ENCODE assay signal across 10 mouse cellular contexts in the genomic region with DNA sequence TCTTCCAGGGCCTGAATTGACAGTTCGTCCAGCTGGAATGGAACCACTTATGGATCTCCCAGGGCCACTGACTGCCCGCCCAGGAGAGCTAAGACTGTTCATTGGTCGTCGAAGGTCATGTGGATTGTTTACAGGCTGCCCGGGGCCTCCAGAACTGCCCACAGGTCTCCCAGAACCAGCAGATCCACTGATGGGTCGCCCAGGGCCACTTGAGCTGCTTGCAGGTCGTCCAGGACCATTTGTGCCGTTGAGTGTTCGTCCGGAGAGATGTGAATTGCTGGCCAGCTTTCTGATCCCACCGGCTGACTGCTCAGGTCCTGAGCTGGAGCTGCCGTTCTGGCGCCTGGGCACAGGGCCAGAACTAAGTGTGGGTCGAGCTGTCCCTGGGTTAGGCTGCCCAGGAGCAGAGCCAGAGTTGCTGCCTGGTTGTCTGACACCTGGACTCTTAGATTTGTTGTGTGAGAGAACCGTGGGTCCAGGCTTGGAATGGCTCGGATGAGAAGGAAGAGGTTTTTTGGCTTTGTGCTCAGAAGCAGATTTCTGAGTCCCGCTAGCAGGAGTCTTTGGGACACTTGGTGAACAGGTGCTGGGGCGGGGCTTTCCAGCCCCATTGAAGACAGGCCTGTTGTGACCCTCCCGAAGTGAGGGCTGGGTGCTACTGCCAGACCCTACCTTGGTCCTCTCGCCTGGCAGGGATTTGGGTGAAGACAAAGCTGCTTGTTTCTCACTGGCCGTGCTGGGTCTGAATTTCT. TPM values are rescaled to one million over a fixed set of nuclear protein-coding genes. Genes with fewer than 3 reads are reported as not detected.
DNase-seq lines count a peak whose midpoint lies in the region; ATAC-seq lines count a peak whose summit lies in the region.
"Had no signal": no experiment of that assay in that cellular context is flagged by ENCODE, and none has a peak within 500 bp of the region (broad histone marks: within the 10 kb centered on the region; RNA-seq: fewer than 3 reads in every experiment).

No protein-coding gene starts in this region.

- H3K27ac ChIP-seq in forebrain, embryonic 16.5 days (ENCODE audit: low read length): peak overlapping the region; percentile 34; the same call in 1 of the 2 replicates
- no peak overlapping the region for H3K27ac ChIP-seq in forebrain, embryonic 12.5 days
- H3K27ac ChIP-seq in liver, embryonic 11.5 days (ENCODE audit: low read depth, low read length): peak overlapping the region; percentile 84
- H3K27ac ChIP-seq: midbrain, embryonic 12.5 days had no signal

- H3K27me3 ChIP-seq in forebrain, embryonic 16.5 days (replicated peaks; ENCODE audit: control insufficient read depth, insufficient read depth, low read length): no peaks in the 10 kb centered on the region
- no peaks in the 10 kb centered on the region for H3K27me3 ChIP-seq in forebrain, embryonic 12.5 days
- no peaks in the 10 kb centered on the region for H3K27me3 ChIP-seq in liver, embryonic 11.5 days (replicated peaks; ENCODE audit: control insufficient read depth, insufficient read depth, low read length)
- H3K27me3 ChIP-seq: midbrain, embryonic 12.5 days had no signal

- H3K9me3 ChIP-seq in forebrain, embryonic 16.5 days (ENCODE audit: control insufficient read depth, low read length): no peaks in the 10 kb centered on the region
- no peaks in the 10 kb centered on the region for H3K9me3 ChIP-seq in forebrain, embryonic 12.5 days
- no peaks in the 10 kb centered on the region for H3K9me3 ChIP-seq in liver, embryonic 11.5 days (ENCODE audit: control insufficient read depth, low read length)
- H3K9me3 ChIP-seq: midbrain, embryonic 12.5 days had no signal

- no peak for ATAC-seq in forebrain, embryonic 16.5 days
- ATAC-seq in forebrain, embryonic 12.5 days (ENCODE audit: low FRiP score): no peak
- ATAC-seq in liver, embryonic 11.5 days (replicated peaks; ENCODE audit: low FRiP score): no peak

- 69% methylated on average over 21 of the region's 21 CpGs for WGBS in forebrain, embryonic 16.5 days
- 90% methylated on average over 21 of the region's 21 CpGs for WGBS in forebrain, embryonic 12.5 days
- 85% methylated on average over 21 of the region's 21 CpGs for whole genome bisulfite sequencing in liver, embryonic 11.5 days

- peak; percentile 82 for DNase-seq in brain, adult 2 months (ENCODE audit: low read depth, low spot score)
- peak; percentile 24 for DNase-seq in heart, adult 8-10 months (ENCODE audit: low spot score)
- DNase-seq in liver, embryonic 11.5 days (ENCODE audit: low spot score): no peak
- no peak for DNase-seq in retina, postnatal 1 day
- DNase-seq in right cerebral cortex, adult 18-20 months: no peak
- no peak for DNase-seq in lung, postnatal 36 days
- DNase-seq: layer of hippocampus, postnatal 36 days had no signal

- no peak overlapping the region for H3K4me2 ChIP-seq in forebrain, embryonic 16.5 days (ENCODE audit: low read length)
- no peak overlapping the region for H3K4me2 ChIP-seq in forebrain, embryonic 12.5 days
- peak overlapping the region; percentile 34 for H3K4me2 ChIP-seq in liver, embryonic 11.5 days
- H3K4me2 ChIP-seq: midbrain, embryonic 12.5 days had no signal

- H3K4me3 ChIP-seq in forebrain, embryonic 16.5 days (replicated peaks; ENCODE audit: low read length): no peak overlapping the region
- no peak overlapping the region for H3K4me3 ChIP-seq in forebrain, embryonic 12.5 days (replicated peaks)
- H3K4me3 ChIP-seq in liver, embryonic 11.5 days (ENCODE audit: low read depth, low read length): no peak overlapping the region
- H3K4me3 ChIP-seq: midbrain, embryonic 12.5 days had no signal

- H3K36me3 ChIP-seq in forebrain, embryonic 16.5 days (ENCODE audit: control insufficient read depth, insufficient read depth): peaks cover 18% of the 10 kb centered on the region
- peaks cover 64% of the 10 kb centered on the region for H3K36me3 ChIP-seq in forebrain, embryonic 12.5 days (replicated peaks)
- H3K36me3 ChIP-seq in liver, embryonic 11.5 days (ENCODE audit: control insufficient read depth, insufficient read depth, low read length): peaks cover 34% of the 10 kb centered on the region

- H3K9ac ChIP-seq in forebrain, embryonic 16.5 days (replicated peaks; ENCODE audit: low read depth, low read length): no peak overlapping the region
- H3K9ac ChIP-seq in forebrain, embryonic 12.5 days: no peak overlapping the region
- no peak overlapping the region for H3K9ac ChIP-seq in liver, embryonic 11.5 days (ENCODE audit: low read depth, low read length)
- H3K9ac ChIP-seq: midbrain, embryonic 12.5 days had no signal

- peaks cover 30% of the 10 kb centered on the region for H3K4me1 ChIP-seq in forebrain, embryonic 16.5 days (replicated peaks; ENCODE audit: control insufficient read depth, insufficient read depth, low read length)
- peaks cover 15% of the 10 kb centered on the region for H3K4me1 ChIP-seq in forebrain, embryonic 12.5 days
- peaks cover 58% of the 10 kb centered on the region for H3K4me1 ChIP-seq in liver, embryonic 11.5 days (replicated peaks; ENCODE audit: control insufficient read depth, insufficient read depth, low read length)

RNA-seq across cellular contexts. Expression of a gene that starts 10.4 kb away (rescaled TPM):
- polyA plus RNA-seq in forebrain, embryonic 16.5 days (2015; fragmentation: Nextera tagmentation; extraction: Ambion mirVana): 11.2 and 14.3 TPM in 2 replicates
- polyA plus RNA-seq in forebrain, embryonic 12.5 days (2016; fragmentation: Nextera tagmentation; extraction: Ambion mirVana): 12.3 and 13.5 TPM in 2 replicates
- total RNA-seq in heart, adult 8-10 months (2022): 1 to 10 TPM; 5.7 to 6.4 (median 6.2) TPM
- polyA plus RNA-seq in liver, embryonic 11.5 days (2014; fragmentation: Nextera tagmentation; extraction: Ambion mirVana): 21.4 and 25.3 TPM in 2 replicates

RNA-seq across cellular contexts. Expression of a gene that starts 14.4 kb away (rescaled TPM):
- polyA plus RNA-seq in forebrain, embryonic 16.5 days (2015; fragmentation: Nextera tagmentation; extraction: Ambion mirVana): not detected in 2 replicates
- not detected in 2 replicates for polyA plus RNA-seq in forebrain, embryonic 12.5 days (2016; fragmentation: Nextera tagmentation; extraction: Ambion mirVana)
- not detected for total RNA-seq in heart, adult 8-10 months (2022)
- not detected in 2 replicates for polyA plus RNA-seq in liver, embryonic 11.5 days (2014; fragmentation: Nextera tagmentation; extraction: Ambion mirVana)
- total RNA-seq: layer of hippocampus, postnatal 36 days had no signal
- polyA plus RNA-seq: midbrain, embryonic 12.5 days had no signal

RNA-seq across cellular contexts. Expression of a gene that starts 39.5 kb away (rescaled TPM):
- 7.7 and 8.9 TPM in 2 replicates for polyA plus RNA-seq in forebrain, embryonic 16.5 days (2015; fragmentation: Nextera tagmentation; extraction: Ambion mirVana)
- 13.2 and 13.8 TPM in 2 replicates for polyA plus RNA-seq in forebrain, embryonic 12.5 days (2016; fragmentation: Nextera tagmentation; extraction: Ambion mirVana)
- total RNA-seq in heart, adult 8-10 months (2022): 10 to 100 TPM; 10.1 to 14.9 (median 12.7) TPM
- 9.1 and 10.5 TPM in 2 replicates for polyA plus RNA-seq in liver, embryonic 11.5 days (2014; fragmentation: Nextera tagmentation; extraction: Ambion mirVana)

RNA-seq across cellular contexts. Expression of a gene that starts 52.6 kb away (rescaled TPM):
- polyA plus RNA-seq in forebrain, embryonic 16.5 days (2015; fragmentation: Nextera tagmentation; extraction: Ambion mirVana): 27.7 and 27.9 TPM in 2 replicates
- polyA plus RNA-seq in forebrain, embryonic 12.5 days (2016; fragmentation: Nextera tagmentation; extraction: Ambion mirVana): 13.9 and 15.2 TPM in 2 replicates
- total RNA-seq in heart, adult 8-10 months (2022): 10 to 100 TPM; 20.6 to 33.5 (median 24.9) TPM
- polyA plus RNA-seq in liver, embryonic 11.5 days (2014; fragmentation: Nextera tagmentation; extraction: Ambion mirVana): 23.3 and 24.2 TPM in 2 replicates

Comparison
In these comparisons a context has a peak if more than half of its experiments do, and no peak if none do; other contexts are left out.
1. DNase-seq: peak in brain, adult 2 months (single experiment) and heart, adult 8-10 months (single experiment); none in liver, embryonic 11.5 days (single experiment), retina, postnatal 1 day (single experiment), right cerebral cortex, adult 18-20 months (single experiment) and lung, postnatal 36 days (single experiment).